15 mouse cellular contexts compared by ENCODE assay signal in genomic region chr13:50975306-50975920, GRCm38 (mm10).
DNase-seq lines count a peak whose midpoint lies in the region; ATAC-seq lines count a peak whose summit lies in the region.
"Had no signal": no experiment of that assay in that cellular context is flagged by ENCODE, and none has a peak within 500 bp of the region (broad histone marks: within the 10 kb centered on the region; RNA-seq: fewer than 3 reads in every experiment).

No protein-coding gene starts in this region.

- whole genome bisulfite sequencing in midbrain, embryonic 16.5 days, result 83% methylated on average over 12 of the region's 12 CpGs

- H3K27ac ChIP-seq in midbrain, embryonic 16.5 days (ENCODE audit: low read length), result no peak overlapping the region
- H3K27ac ChIP-seq: forebrain, embryonic 10.5 days; heart, embryonic 13.5 days; lung, embryonic 15.5 days had no signal

- no peaks in the 10 kb centered on the region for H3K4me1 ChIP-seq in midbrain, embryonic 16.5 days (ENCODE audit: control insufficient read depth, insufficient read depth, low read length)
- H3K4me1 ChIP-seq: lung, embryonic 15.5 days; megakaryocyte, embryonic 14.5 days had no signal

- peak; percentile 45 for DNase-seq in ovary, adult 18-20 months (ENCODE audit: low spot score)
- no peak for DNase-seq in ovary, postnatal 10 days (ENCODE audit: low spot score)
- DNase-seq in adrenal gland, postnatal 25 days, result peak; percentile 10
- peak; percentile 11 for DNase-seq in kidney, postnatal 14 days
- peak; percentile 69 for DNase-seq in testis, postnatal 14 days (ENCODE audit: low spot score)
- DNase-seq in left cerebral cortex, postnatal 25 days (ENCODE audit: low spot score in 2 of 2), result no peak
- DNase-seq: thymus, postnatal 25 days had no signal

- ATAC-seq in midbrain, embryonic 16.5 days, result no peak
- ATAC-seq: inflammation-experienced regulatory T-cells, adult 6 months had no signal

- H3K4me3 ChIP-seq in midbrain, embryonic 16.5 days (ENCODE audit: low read depth, low read length), result no peak overlapping the region
- H3K4me3 ChIP-seq: forebrain, embryonic 10.5 days; heart, embryonic 13.5 days; lung, embryonic 15.5 days; megakaryocyte, embryonic 14.5 days had no signal

- H3K4me2 ChIP-seq in midbrain, embryonic 16.5 days (ENCODE audit: low read length), result no peak overlapping the region
- H3K4me2 ChIP-seq: heart, embryonic 13.5 days; liver, embryonic 11.5 days; lung, embryonic 15.5 days had no signal

- H3K9ac ChIP-seq in midbrain, embryonic 16.5 days (ENCODE audit: low read depth, low read length), result no peak overlapping the region
- H3K9ac ChIP-seq: heart, embryonic 13.5 days; lung, embryonic 15.5 days had no signal

- intact Hi-C loops in left cerebral cortex, postnatal 25 days (cut with DNase I), result no loop called here

- H3K9me3 ChIP-seq in midbrain, embryonic 16.5 days (replicated peaks; ENCODE audit: control insufficient read depth, low read length, poor library complexity, severe bottlenecking), result no peaks in the 10 kb centered on the region
- H3K9me3 ChIP-seq: forebrain, embryonic 10.5 days; heart, embryonic 13.5 days; lung, embryonic 15.5 days had no signal

- no peaks in the 10 kb centered on the region for H3K27me3 ChIP-seq in midbrain, embryonic 16.5 days (ENCODE audit: control insufficient read depth, insufficient read depth, low read depth, low read length)
- H3K27me3 ChIP-seq: CH12.LX; heart, embryonic 13.5 days; lung, embryonic 15.5 days; megakaryocyte, embryonic 14.5 days had no signal

- no peaks in the 10 kb centered on the region for H3K36me3 ChIP-seq in midbrain, embryonic 16.5 days (ENCODE audit: control insufficient read depth, insufficient read depth, low read length)
- H3K36me3 ChIP-seq: forebrain, embryonic 10.5 days; heart, embryonic 13.5 days; lung, embryonic 15.5 days had no signal

Comparison
In these comparisons a context has a peak if more than half of its experiments do, and no peak if none do; other contexts are left out.
1. DNase-seq: peak in ovary, adult 18-20 months (single experiment), adrenal gland, postnatal 25 days (single experiment), kidney, postnatal 14 days (single experiment) and testis, postnatal 14 days (single experiment); none in ovary, postnatal 10 days (single experiment) and left cerebral cortex, postnatal 25 days (0 of 2).